Mouse (Mus musculus): ENCODE measurements at regions not wholly inside any gene's neighbourhood (a gene's known extent, or its start where the extent isn't known, plus 50 kb on each side); places are given as distances from the start of the nearest gene placed in this dataset.

DNA sequence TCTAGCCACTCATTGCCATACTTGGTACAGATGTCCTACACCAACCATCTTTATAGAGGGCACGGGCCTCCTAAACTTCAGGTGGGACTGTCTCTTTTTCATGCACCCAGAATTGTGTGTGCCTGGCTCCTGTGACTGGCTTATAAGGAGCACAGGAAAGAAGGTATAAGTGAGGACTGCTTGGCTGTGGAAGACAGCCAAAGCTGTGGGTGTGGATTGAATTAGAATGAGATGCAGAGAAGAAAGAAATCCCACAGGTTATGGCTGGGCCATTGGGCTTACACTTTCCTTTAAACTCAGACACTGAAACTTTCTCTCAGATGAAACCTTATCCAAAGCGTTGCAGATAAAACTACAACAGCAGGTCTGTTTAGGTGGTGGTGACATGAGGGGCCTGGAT is 239.5 kb upstream of the Fam160b2 start:
- Histone ChIP-seq H3K36me3 (ENCODE audit: control insufficient read depth, insufficient read depth, low read length, poor library complexity, severe bottlenecking) (no peaks in the 10 kb centered on the region), H3K4me1 (ENCODE audit: control insufficient read depth, insufficient read depth, low read length) (no peaks in the 10 kb centered on the region)
- no peak for TF ChIP-seq EP300 (IDR thresholded peaks at IDR 0.05; ENCODE audit: insufficient read depth, low read depth, low read length)
- no peak for TF ChIP-seq CTCF (IDR thresholded peaks at IDR 0.05; ENCODE audit: low read depth, low read length)
- no peak for TF ChIP-seq POLR2A (IDR thresholded peaks at IDR 0.05; ENCODE audit: insufficient read depth, low read length)

DNA sequence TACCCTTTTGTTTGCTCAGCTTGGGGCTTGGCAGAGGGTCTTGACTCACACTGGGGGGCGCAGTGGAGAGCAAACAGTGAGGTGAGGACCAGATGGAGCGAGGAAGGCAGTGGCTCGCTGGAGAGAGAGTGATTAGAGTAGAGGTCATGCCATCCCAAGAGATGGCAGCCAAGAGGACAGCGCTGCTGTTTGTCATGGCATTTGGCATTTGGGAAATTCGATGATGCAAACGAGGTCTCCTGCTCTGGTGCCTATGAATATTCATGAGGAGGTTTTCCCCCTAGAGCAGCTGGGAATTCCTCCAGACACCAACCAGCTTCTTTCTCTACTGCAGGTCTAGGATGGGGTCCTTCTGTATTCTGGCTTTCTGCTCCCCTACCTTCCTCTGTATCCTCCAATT is 237.9 kb upstream of the Fam160b2 start:
- Histone ChIP-seq H3K27ac (ENCODE audit: insufficient read depth, low read length) (no peak overlapping the region), H3K36me3 (ENCODE audit: control insufficient read depth, insufficient read depth, low read length, poor library complexity, severe bottlenecking) (no peaks in the 10 kb centered on the region), H3K27me3 (ENCODE audit: control insufficient read depth, insufficient read depth, low read length, poor library complexity, severe bottlenecking) (no peaks in the 10 kb centered on the region; the same call in 1 of the 2 replicates), H3K9ac (ENCODE audit: low read depth, poor library complexity, severe bottlenecking) (no peak overlapping the region), H3K9me3 (replicated peaks; ENCODE audit: control insufficient read depth, insufficient read depth, low read length, poor library complexity, severe bottlenecking) (no peaks in the 10 kb centered on the region), H3K4me1 (ENCODE audit: control insufficient read depth, insufficient read depth, low read length) (no peaks in the 10 kb centered on the region), H3K4me3 (ENCODE audit: low read depth, low read length) (no peak overlapping the region)
- TF ChIP-seq POLR2A (IDR thresholded peaks at IDR 0.05; ENCODE audit: insufficient read depth, low read length), result no peak
- peak; percentile 31 for TF ChIP-seq CTCF (IDR thresholded peaks at IDR 0.05; ENCODE audit: low read depth, low read length)

More for the DNA sequence above, 239.5 kb upstream of the Fam160b2 start:
- no peaks in the 10 kb centered on the region for H3K27me3 ChIP-seq (ENCODE audit: control insufficient read depth, insufficient read depth, low read length, poor library complexity, severe bottlenecking)
- no peak overlapping the region for H3K4me3 ChIP-seq (ENCODE audit: low read depth, low read length)
- no peak overlapping the region for H3K27ac ChIP-seq (ENCODE audit: insufficient read depth, low read length)
- H3K9ac ChIP-seq (ENCODE audit: low read depth, poor library complexity, severe bottlenecking), result no peak overlapping the region
- no peaks in the 10 kb centered on the region for H3K9me3 ChIP-seq (replicated peaks; ENCODE audit: control insufficient read depth, insufficient read depth, low read length, poor library complexity, severe bottlenecking)

DNA sequence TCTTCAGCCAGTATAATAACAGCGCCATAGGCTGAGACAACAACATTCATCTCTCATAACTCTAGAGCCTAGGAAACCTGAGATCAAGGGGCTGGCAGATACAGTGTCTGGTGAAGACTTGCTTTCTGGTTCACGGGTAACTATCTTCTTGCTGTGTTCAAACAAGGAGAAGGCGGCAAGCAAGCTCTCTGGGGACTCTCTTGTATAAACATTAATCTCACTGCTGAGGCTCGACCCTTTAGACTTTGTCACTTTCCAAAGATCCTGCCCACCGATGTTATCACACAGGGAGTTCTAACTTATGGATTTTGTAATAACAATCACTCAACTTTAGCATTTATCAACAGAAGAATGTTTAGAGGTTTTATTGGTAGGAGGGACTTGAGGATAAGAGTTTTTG is 233.6 kb upstream of the Fam160b2 start:
- no peaks in the 10 kb centered on the region; the same call in 1 of the 2 replicates for H3K27me3 ChIP-seq (ENCODE audit: control insufficient read depth, insufficient read depth, low read length, poor library complexity, severe bottlenecking)
- H3K4me1 ChIP-seq (ENCODE audit: control insufficient read depth, insufficient read depth, low read length), result no peaks in the 10 kb centered on the region
- no peaks in the 10 kb centered on the region for H3K36me3 ChIP-seq (ENCODE audit: control insufficient read depth, insufficient read depth, low read length, poor library complexity, severe bottlenecking)
- H3K9me3 ChIP-seq (replicated peaks; ENCODE audit: control insufficient read depth, insufficient read depth, low read length, poor library complexity, severe bottlenecking), result no peaks in the 10 kb centered on the region
- H3K9ac ChIP-seq (ENCODE audit: low read depth, poor library complexity, severe bottlenecking), result no peak overlapping the region
- no peak for TF ChIP-seq POLR2A (IDR thresholded peaks at IDR 0.05; ENCODE audit: insufficient read depth, low read length)
- no peak for TF ChIP-seq CTCF (IDR thresholded peaks at IDR 0.05; ENCODE audit: low read depth, low read length)
- no peak for TF ChIP-seq EP300 (IDR thresholded peaks at IDR 0.05; ENCODE audit: insufficient read depth, low read depth, low read length)
- no peak overlapping the region for H3K27ac ChIP-seq (ENCODE audit: insufficient read depth, low read length)
- H3K4me3 ChIP-seq (ENCODE audit: low read depth, low read length), result no peak overlapping the region

DNA sequence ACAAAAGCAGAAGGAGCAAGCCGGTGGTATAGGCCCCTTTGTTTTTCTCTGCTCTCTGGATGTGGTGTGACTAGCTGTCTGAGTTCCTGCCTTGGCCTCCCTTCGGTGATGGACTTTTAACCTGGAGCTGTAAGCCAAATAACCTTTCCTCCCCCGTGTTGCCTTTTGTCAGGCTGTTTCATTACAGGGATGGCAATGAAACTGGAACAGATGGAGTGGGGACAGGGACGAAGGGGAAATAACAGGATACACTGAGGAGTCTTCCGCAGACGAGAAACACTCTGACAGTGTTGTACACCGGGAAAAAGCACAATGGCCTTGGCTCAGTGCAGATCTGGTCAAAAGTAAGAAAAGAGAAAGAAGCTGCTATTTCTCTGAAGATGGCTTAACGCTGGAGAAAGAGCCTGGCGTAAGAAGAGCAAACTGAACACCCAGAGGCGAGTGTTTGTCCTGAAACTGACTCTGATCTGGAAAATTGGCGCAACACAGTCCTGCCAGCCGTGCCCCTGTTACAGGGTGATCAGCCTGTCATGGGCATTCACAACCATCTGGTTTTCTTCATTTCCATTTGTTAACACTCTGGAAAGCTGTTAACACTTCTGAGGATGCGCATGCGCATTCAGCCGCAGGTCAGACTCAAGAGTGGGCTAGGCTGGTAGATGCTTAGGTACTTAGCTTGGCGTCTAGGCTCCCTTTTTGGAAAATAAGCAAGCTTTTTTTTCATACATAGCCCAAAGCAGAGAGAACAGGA is 233.0 kb upstream of the Fam160b2 start:
- Histone ChIP-seq H3K27ac (ENCODE audit: insufficient read depth, low read length) (no peak overlapping the region), H3K36me3 (ENCODE audit: control insufficient read depth, insufficient read depth, low read length, poor library complexity, severe bottlenecking) (no peaks in the 10 kb centered on the region), H3K4me3 (ENCODE audit: low read depth, low read length) (no peak overlapping the region), H3K9me3 (replicated peaks; ENCODE audit: control insufficient read depth, insufficient read depth, low read length, poor library complexity, severe bottlenecking) (no peaks in the 10 kb centered on the region), H3K4me1 (ENCODE audit: control insufficient read depth, insufficient read depth, low read length) (no peaks in the 10 kb centered on the region), H3K27me3 (ENCODE audit: control insufficient read depth, insufficient read depth, low read length, poor library complexity, severe bottlenecking) (no peaks in the 10 kb centered on the region; the same call in 1 of the 2 replicates), H3K9ac (ENCODE audit: low read depth, poor library complexity, severe bottlenecking) (no peak overlapping the region)
- TF ChIP-seq CTCF (IDR thresholded peaks at IDR 0.05; ENCODE audit: low read depth, low read length), result no peak
- no peak for TF ChIP-seq EP300 (IDR thresholded peaks at IDR 0.05; ENCODE audit: insufficient read depth, low read depth, low read length)
- no peak for TF ChIP-seq POLR2A (IDR thresholded peaks at IDR 0.05; ENCODE audit: insufficient read depth, low read length)

DNA sequence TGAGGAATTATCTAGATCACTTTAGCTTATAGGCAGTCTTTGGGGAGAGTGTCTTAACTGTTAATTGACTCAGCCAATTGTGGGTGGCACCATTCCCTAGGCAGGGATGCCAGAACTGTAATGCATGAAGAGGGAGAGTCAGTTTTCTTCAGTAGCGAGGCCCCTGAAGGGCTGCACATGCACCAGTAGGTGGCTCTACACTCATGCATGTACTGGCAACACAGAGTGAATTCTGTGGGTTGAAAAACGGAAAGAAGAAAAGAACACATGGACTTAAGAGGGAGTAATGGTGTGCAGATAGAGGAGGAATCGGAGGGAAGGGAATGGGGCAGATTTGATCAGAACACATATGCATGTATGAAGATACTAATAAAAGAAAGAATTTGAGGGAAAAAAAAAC is 232.4 kb upstream of the Fam160b2 start:
- H3K27me3 ChIP-seq (ENCODE audit: control insufficient read depth, insufficient read depth, low read length, poor library complexity, severe bottlenecking), result no peaks in the 10 kb centered on the region; the same call in 1 of the 2 replicates
- H3K4me3 ChIP-seq (ENCODE audit: low read depth, low read length), result no peak overlapping the region
- TF ChIP-seq EP300 (IDR thresholded peaks at IDR 0.05; ENCODE audit: insufficient read depth, low read depth, low read length) (no peak), POLR2A (IDR thresholded peaks at IDR 0.05; ENCODE audit: insufficient read depth, low read length) (no peak), CTCF (IDR thresholded peaks at IDR 0.05; ENCODE audit: low read depth, low read length) (peak; percentile 40)
- no peaks in the 10 kb centered on the region for H3K36me3 ChIP-seq (ENCODE audit: control insufficient read depth, insufficient read depth, low read length, poor library complexity, severe bottlenecking)
- H3K9me3 ChIP-seq (replicated peaks; ENCODE audit: control insufficient read depth, insufficient read depth, low read length, poor library complexity, severe bottlenecking), result no peaks in the 10 kb centered on the region
- no peak overlapping the region for H3K27ac ChIP-seq (ENCODE audit: insufficient read depth, low read length)
- no peaks in the 10 kb centered on the region for H3K4me1 ChIP-seq (ENCODE audit: control insufficient read depth, insufficient read depth, low read length)
- no peak overlapping the region for H3K9ac ChIP-seq (ENCODE audit: low read depth, poor library complexity, severe bottlenecking)
